Mouse (Mus musculus) cerebral cortex, adult 2 months (tissue): Measurements from ENCODE around the gene Lrrc29.

Experiments used
- WGBS: fragments of 180-500 bp; shearing (Covaris S2); methylation state at CpG from one replicate; pipeline ENCODE4 v1.1.7; 2018; 5-methylcytosine and 5-hydroxymethylcytosine counted together

Lrrc29 gene

DNA sequence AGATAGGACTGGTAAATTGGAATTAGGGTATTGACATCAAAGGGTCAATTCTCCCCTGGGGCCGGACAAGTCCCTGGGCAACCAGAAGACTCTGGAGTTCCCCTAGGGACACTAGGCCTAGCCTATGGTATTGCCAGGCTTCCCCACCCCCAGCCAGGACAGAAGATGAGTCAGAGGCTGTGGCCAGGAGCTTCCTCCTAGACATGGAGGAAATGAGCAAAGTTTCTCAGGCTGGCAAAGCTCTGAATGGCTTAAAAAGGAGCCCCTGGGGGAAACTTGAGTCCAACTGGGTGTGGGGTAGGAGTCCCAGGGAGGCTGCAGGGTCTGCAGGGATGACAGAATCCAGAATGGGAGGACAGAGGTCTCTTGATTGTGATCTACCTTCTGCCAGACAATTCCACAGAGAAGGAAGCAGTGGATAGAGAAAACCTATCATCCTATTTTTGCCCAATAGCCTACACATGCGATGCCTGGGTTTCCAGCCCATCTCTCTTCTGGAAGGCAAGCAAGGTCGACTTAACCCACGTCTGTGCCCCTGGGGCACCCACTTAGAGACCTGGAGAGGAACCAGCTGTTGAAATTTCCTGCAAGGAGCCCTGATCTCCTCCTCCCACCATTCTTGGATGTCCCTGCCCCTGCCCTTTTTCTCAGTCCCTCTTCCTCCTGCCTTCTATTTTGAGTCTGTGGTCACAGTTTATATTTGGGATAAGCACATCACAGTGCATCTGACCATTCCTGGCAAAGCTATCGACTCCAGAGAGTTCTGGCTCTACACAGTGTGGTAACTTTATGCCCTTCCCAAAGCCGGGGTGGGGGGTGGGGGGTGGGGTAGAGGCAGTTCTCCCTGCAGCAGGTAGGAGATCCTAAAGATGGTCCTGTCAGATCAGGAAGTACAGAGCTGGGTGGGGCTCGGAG, 19.2 kb upstream of the Lrrc29 start:
- WGBS = 71% methylated on average over 7 of the region's 7 CpGs

GRCm38 (mm10) chr8:105343791-105344574, 17.9 kb upstream of the Lrrc29 start:
- 71% methylated on average over 8 of the region's 8 CpGs for WGBS

- WGBS = 88% methylated on average over 4 of the region's 4 CpGs
Observed at GRCm38 (mm10) chr8:105342768-105343167, 16.7 kb upstream of the Lrrc29 start.

DNA sequence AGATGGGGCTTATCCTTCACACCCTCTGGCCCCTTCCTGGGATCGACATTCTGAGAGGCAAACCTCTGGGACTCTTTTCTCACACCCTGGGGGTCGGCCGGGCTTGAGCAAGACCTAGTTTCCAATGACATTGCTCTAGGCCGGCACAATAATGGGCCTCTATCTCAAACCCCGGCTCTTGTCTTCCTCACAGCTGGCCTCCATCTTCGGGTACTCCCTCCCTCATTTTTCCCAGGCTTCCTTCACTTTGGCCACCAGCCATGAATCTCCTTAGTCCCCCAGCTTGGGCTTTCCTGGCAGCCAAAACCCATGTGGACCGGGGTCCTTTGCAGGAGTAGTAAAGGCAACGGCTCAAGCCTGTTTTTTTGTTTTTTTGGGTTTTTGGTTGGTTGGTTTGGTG, 15.3 kb upstream of the Lrrc29 start:
- WGBS = 51% methylated on average over 8 of the region's 8 CpGs

GRCm38 (mm10) chr8:105339886-105340635, 14.0 kb upstream of the Lrrc29 start:
- 86% methylated on average over 6 of the region's 6 CpGs for WGBS

DNA sequence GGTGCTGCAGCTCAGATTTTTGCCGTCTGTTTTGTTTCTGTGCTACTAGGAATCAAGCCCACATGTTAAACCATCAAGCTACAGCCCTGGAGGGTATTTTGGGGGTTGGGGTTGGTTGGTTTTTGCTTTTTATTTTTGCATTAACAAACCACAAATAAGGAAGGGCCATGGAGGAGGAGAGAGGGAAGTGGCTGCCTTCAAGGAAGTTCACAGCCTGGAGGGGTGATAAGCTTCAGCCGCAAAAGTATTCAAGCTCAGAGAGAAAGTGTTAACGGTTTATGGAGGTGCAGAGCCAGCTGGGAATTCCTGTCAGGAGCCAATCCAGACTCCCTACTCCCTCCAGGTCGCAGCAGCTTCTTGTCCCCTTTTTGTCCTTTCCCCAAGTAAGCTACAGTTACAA, 12.9 kb upstream of the Lrrc29 start:
- 70% methylated on average over 4 of the region's 4 CpGs for WGBS

- 60% methylated on average over 32 of the region's 32 CpGs for WGBS
Observed at GRCm38 (mm10) chr8:105336373-105337130, 10.5 kb upstream of the Lrrc29 start.

DNA sequence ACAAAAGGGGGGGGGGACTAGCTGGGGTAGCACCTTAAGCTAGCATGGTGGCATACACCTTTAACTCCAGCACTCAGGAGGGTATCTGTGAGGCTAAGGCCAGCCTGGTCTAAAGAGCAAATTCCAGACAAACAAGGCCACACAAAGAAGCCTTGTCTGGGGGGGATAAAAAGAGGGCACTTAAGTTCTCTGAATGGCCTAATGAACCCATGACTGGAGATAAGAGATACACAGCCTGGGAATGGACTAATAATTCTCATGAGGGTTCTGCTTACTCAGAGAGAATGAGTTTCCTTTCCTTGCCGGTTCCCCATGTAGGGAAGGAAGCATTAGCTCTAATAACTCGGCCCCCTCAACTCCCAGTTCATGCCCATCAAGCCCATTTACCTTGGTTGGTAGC, 6.4 kb upstream of the Lrrc29 start:
- 76% methylated on average over 2 of the region's 2 CpGs for WGBS

DNA sequence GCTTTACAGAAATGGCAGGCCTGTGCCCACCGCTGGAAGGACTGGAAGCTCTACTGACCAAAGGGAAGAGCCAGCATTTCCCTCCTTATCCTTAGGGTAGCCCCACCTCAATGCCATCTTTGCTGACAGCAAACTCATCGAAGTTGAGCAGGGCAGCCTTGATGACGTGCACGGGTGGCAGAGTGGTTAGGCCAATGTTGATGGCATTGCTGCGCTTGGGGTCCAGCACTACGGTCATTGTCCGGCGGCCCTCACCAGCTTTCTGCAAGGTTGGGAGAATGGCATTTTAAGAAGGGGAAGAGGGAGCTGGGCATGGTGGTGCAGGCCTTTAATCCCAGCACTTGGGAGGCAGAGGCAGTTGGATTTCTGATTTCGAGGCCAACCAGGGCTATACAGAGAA, 5.9 kb upstream of the Lrrc29 start:
- 95% methylated on average over 9 of the region's 9 CpGs for WGBS

- WGBS = 92% methylated on average over 22 of the region's 22 CpGs
Observed at GRCm38 (mm10) chr8:105331469-105331868, 5.4 kb upstream of the Lrrc29 start.

GRCm38 (mm10) chr8:105330325-105330724, 4.2 kb upstream of the Lrrc29 start:
- 83% methylated on average over 12 of the region's 12 CpGs for WGBS

DNA sequence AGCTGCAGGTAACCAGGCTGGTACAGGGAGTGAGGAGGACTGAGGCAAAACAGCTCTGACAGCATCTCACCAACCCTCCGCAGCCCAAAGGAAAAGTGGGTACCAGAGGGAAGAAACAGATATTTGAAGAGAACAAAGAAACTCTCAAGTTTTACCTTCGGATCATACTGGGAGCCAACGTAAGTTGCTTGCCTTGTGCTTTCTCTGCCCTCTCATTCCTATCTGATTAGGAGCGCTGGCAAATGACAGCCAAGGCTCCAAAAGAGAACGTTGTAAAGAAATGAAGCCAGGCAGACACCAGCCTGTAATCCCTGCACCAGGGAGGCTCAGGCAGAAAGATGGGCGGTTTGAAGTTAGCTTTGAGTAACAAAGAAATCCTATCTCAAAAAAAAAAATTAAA, 890 bp upstream of the Lrrc29 start:
- WGBS = 20% methylated on average over 6 of the region's 6 CpGs

DNA sequence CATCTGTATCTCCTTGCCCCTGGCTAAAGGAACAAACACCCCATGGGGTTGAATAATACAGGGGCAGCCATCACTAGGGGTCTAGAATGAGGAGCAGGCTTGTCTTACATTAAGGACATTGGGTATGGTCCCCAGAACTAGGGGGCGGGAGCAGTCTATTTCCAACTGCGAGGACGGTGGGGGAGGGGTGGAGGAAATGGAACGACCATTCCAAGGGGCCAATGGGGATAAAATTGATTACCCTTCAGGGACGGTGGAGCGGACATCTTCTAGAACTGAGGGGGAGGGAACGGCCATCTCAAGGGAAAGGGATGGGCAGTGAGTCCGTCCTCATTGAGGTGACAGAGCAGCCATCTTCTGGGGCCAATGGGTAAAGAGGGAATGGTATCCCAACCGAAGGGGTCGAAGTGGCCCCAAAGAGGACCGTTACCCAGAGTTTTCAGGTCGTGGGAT, 411 bp downstream of the Lrrc29 start:
- WGBS = 0% methylated on average over 12 of the region's 12 CpGs

GRCm38 (mm10) chr8:105323183-105323582, 2.9 kb downstream of the Lrrc29 start:
- WGBS = 85% methylated on average over 4 of the region's 4 CpGs

- WGBS = 64% methylated on average over 11 of the region's 11 CpGs
Observed at GRCm38 (mm10) chr8:105318662-105319190, 7.4 kb downstream of the Lrrc29 start.

DNA sequence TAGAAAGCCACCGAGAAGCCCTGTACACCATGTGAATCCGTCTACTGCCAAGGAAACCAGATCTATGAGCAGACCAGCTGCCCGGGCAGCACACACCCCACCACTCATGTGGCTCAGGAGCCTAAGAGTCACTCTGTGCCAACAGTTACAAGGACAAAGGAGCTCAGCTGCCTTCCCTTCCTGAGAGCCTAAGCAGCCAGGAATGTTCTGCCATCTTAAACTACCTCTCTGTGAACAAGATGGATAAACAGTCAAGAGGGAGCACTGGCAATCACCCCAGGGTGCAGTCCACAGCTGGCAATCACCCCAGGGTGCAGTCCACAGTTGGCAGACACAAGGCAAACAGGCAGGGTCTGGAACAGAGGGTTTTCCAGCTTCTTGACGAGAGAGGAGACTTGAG, 8.1 kb downstream of the Lrrc29 start:
- 54% methylated on average over 4 of the region's 4 CpGs for WGBS

GRCm38 (mm10) chr8:105315073-105315769, 10.9 kb downstream of the Lrrc29 start:
- WGBS = 92% methylated on average over 18 of the region's 18 CpGs

- WGBS = 86% methylated on average over 9 of the region's 9 CpGs
Observed at GRCm38 (mm10) chr8:105313622-105314402, 12.3 kb downstream of the Lrrc29 start.

GRCm38 (mm10) chr8:105312891-105313481, 13.1 kb downstream of the Lrrc29 start:
- WGBS = 81% methylated on average over 8 of the region's 8 CpGs
